Mouse (Mus musculus) neutrophil, adult 5-6 weeks (primary cell): ENCODE data around the gene Pcmt1. TPM values are rescaled to one million over a fixed set of nuclear protein-coding genes. Genes with fewer than 3 reads are reported as not detected.
"Not testable (repeated sequence)": the region's sequence is repeated elsewhere in the genome, so short reads cannot be mapped to it uniquely, and the experiment has no call there.

Experiments used
- ATAC-seq: fragments of 151-379, 151-347 bp; 2 replicates; pipeline ENCODE4 v1.8.0; 2017; ENCODE audit warnings: mild to moderate bottlenecking, moderate TSS enrichment; ENCODE audit not compliant: insufficient number of reproducible peaks, poor library complexity, low FRiP score, severe bottlenecking; ENCODE audit errors: extremely low read depth
- total RNA-seq: library from RNA; stranded (forward); fragments of 200-1000 nt; gene quantifications from 2 replicates; pipeline ENCODE4 v1.2.3, GENCODE M21; 2017

Pcmt1 gene
- total RNA-seq, 1 experiment from 2014 or later = 65.1 TPM

DNA sequence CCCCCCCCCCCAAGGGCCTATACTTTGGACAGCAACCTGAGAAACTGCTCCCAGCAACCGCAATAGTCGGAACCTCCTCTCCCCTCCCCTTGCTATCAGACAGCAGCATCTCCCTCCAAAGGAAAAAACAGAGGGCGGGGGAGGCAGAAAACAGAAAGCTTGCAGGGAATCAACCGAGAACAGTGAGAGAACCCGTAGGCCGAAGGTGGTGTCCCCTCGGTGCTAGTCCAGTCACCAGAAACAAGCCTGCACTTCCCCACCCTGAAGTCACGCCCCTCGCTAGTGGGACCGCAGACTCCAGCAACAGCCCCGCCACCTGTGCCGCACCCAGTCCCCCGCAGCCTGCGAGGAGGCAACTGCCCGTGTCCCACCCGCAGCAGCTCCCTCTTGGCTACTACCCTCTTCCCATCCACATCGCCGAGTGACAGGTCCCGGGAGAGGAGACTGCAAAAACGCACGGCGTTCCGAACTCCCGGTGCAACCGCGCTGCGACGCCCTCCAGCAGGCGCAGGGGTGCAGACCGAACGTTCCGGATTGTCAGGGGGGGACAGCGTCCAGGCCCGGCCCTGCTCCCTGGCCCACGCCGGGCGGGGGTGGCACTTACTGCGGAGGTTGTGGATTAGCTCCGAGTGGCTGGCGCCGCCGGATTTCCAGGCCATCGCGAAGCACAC is 18.3 kb downstream of the Pcmt1 start:
- peak; percentile 60 for ATAC-seq

DNA sequence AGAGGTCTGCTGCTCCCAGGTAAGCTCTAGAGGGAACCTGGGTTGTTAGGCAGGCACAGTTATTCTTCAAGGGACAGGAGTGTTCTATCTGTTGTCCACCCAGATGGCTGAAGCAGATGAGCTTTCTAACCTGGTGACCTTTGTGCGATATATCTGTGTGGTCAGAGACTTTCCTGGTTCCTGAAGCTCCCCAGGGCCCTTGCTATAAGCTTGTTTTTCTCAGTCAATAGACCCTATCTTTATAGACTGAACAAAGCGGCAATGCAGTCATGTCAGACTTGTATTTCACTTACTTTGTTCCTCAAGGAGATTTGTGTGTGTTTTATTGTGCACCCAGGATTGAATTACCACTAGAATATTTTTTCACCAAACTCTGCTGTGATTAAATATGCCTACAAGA is 29.9 kb downstream of the Pcmt1 start:
- ATAC-seq = no peak

DNA sequence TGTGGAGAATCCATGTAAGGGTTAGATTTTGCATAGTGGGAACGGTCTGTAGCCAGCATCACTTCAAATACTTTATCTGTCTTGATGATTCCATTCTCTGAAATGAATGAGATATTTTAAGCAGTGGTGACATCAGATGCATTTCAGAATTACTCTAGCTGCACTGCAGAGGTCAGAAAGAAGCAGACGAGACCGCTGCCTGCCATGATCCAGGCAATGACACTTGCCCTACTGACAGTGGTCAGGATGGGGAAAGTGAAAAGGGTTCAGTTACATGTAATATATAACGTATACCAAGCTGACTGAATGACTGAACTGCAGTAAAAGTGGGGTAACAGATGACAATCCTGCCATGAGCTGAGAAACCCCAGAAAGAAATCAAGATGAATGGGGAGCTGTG is 31.9 kb downstream of the Pcmt1 start:
- ATAC-seq = no peak

DNA sequence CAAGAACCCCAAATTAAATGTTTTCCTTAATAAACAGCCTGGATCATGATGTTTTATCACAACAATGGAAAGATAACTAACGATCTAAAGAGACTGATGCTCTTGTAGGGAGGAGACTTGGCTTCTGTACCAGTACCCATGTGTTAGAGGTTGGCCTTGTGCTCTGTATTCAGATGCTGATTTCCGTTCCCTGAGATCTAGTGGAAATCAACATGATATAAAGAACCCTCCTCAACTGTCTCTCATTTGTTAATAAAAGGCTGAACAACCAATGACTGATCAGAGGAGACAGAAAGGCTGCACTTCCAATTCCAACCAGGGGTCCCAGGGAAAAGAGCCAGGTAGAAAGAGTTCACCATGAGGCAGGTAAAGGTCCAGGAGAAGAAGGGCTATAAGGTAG is 35.0 kb downstream of the Pcmt1 start:
- ATAC-seq = no peak

DNA sequence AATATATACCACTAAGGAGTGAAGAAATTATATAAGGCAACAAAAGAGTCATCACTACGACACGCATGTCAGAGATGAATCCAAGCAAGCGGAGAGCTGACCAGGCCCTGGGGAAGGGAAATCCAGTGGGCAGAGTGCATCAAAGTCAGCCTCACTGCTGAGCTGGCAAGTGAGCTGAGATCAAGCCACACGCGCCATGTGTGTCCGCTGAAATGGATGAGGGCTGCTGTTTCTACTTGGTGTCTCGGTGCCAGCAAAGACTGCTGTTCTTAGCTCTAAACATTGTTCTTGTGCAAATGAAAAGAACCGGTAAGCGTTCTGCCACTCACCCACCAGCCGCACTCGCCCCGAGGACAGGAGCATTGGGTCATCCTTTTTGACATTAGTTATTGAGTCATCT is 40.6 kb downstream of the Pcmt1 start:
- no peak for ATAC-seq

DNA sequence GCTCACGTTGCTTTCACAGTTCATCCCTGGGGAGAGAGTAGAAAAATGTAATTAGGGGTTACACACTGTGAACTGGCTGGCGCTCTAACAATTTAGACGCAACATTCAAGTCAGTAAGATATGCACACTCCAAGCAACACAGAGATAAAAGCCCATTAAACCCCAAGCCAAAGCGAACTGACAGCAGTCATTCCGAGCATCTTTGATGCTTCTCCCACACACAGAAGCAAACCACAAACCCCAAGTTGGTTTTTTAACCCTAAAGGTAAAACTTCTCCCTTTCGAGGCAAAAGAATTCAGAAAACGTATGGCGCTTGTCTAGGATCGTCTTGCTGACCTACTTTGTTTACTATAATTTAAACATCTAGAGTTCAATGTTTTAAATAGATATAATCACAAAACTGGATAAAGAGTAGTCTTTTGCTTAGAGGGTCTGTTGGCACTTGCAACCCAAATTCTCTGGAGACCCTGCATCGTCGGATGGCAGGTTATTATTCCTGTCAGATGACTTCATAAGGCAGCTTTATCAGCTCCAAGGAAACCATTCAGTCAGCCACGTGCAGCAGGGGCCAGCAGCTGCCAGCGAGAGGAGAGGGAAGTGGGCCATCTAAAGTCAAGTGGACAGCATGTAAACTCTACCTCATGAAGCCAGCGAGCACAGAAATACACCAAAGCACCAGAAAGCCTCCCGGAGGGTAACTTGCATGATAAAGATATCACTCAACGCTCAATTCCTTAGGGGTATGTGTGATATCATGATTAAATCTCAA is 49.8 kb downstream of the Pcmt1 start:
- no peak for ATAC-seq

DNA sequence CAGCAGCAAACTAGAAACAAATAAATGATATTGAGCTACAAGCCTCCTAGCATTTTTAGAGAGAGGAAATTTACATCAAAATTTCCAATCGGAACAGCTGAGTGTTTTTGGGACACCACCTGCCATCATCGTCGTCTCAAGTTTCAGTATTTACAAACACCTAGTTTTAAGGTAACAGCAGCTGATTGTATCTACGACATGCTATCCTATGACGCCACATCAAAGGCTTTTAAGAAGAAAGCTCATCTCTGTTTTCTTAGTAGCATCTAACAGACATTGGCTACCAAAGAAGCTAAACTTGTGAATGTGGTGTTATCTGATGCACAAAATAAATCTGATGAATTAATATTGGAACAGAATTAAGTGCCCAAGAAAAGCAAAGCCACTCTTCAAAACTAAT is 50.6 kb downstream of the Pcmt1 start:
- ATAC-seq = no peak

DNA sequence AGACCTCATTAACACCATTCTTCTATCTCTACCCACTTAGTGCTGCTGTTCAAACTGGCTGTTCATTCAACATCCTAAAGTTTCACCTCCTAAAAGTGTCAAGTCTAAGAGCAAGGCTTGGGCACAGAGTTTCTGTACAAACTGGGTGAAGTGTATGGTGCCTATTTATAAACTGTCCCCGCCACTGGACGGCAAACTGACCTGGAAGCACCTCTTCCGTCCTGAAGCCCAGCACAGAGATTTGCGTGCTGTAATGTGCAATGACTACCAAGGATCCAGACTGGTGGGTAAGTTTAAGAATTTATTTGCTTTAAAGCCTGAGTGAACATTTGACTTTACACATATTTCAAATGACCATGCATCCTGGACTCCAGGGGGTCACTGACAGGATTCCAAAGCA is 51.8 kb downstream of the Pcmt1 start:
- no peak for ATAC-seq

DNA sequence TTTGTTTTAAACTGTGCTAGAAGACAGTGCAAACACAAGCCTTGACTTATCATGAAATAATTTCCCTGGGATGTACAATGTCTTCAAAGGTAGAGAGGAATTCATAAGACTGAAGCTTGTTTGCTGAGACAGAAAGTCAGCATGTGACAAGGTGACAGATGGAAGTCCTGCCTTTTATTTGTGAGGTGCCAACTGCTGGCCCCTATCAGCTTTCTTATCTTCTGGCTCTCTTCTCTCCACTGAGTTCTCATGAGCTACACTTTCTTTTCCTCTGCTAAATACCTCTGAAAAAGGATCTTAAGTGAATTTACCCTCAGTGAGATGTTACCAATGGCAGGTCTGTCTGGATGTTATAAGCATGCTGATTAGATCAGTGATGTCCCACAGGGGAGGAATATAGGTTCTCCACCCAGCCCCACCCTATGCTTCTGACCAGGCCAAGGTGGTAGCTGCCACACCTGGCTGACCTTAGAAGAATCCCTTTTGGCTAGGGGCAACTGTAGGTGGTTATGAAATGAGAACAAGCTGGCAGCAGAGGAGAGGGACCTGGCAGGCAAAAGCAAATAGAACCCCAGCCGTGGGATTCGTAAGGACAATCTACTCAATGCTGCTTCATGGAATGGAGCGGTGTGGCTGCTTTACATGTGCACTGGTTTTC is 56.9 kb downstream of the Pcmt1 start:
- no peak for ATAC-seq

DNA sequence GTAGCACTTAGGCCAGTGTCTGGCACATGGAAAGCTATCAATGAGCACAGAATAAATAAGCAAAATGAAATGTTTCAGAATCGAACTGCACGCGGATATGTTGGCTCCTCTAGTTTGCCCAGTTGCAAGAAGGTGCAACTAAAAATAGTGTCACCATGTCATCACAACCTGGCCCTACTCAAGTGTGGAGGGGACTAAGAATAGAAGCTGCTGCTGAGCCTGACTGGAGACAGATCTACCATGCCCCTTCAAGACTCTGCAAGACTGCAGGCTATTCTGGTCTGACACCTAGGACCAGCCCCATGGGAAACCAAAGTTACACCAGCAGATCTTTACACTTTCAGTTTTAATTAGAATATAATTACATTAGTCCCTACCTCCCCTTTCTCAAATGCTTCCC is 58.6 kb downstream of the Pcmt1 start:
- ATAC-seq = no peak

DNA sequence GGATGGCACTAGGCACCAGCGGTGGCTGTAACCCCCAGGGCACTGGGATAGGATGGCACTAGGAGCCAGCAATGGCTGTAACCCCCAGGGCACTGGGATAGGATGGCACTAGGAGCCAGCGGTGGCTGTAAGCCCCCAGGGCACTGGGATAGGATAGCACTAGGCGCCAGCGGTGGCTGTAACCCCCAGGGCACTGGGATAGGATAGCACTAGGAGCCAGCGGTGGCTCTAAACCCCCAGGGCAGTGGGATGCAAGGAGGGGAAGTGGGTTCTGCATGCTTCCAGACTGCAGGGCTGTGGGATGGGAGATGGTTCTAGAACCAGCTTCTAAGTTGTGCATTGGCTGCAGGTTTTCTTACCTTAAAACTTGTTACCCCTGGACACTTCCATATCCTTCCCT is 60.2 kb downstream of the Pcmt1 start:
- 0 out of 2 replicates have a peak, but pooled peaks have one; percentile 6 for ATAC-seq

DNA sequence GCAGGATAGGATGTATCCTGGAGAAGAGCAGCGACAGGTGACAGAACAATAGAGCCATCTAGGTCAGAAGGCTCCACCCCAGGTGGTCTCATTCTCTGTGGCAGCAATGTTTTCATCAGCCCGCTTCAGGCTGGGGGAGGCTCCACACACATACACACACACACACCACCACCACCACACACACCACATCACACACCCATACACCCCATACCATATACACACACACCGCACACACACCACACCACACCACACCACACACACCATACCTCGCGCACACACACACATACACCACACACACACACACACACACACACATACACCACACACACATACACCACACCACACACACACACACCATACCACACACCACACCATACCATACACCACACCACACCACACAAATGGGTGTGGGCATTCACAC is 61.1 kb downstream of the Pcmt1 start:
- no peak for ATAC-seq

DNA sequence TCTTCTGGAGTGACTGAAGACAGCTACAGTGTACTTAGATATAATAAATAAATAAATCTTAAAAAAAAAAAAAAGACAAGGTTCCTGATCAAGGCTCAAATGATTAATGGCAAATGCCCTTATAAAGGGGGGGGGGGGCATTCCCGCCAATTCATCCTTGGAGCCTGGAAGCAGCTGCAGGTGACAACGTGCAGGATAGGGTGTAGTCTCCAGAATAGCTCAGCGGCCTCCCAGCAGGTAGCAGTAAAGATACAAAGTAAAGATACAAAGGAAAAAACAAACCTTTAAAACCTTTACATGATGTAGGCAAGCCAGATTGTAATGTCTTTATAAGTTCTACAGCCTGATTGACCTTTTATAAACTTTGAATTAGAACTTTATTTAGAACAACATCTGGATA is 63.4 kb downstream of the Pcmt1 start:
- ATAC-seq = not testable (repeated sequence)

DNA sequence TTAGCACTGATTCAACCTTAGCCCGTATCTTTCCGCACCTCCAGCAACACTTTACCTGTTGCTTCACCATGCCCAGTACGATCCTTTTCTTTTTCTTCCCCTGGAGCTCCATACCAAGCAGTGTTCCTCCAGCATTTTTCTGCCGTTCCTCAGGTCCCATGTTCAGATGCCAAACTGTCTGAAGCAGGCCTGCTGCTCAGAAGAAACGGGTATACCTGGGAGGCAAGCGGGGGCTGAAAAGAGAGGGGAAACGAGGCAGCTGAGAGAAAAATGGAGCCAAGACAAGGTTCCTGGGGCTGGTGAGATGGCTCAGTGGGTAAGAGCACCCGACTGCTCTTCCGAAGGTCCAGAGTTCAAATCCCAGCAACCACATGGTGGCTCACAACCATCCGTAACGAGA is 63.8 kb downstream of the Pcmt1 start:
- ATAC-seq = not testable (repeated sequence)

DNA sequence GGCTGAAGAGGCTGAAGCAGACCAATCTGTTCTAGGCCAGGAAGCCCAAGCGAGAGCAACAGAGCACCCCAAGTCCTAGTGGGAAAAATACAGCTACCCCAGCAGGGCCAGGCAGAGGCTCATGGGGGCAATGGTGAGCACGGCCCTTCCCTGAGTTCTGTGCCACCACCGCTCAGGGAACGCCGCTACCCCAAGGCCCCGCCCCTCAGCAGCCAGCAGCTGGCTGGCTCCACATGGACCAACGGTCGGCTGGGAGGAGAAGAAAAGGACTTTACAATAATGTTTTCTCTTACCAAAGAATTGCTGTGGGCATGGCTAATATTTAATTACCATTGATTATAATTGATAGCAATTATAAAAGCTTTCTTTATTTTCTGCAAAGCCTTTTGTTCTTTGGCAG is 66.1 kb downstream of the Pcmt1 start:
- ATAC-seq = no peak

DNA sequence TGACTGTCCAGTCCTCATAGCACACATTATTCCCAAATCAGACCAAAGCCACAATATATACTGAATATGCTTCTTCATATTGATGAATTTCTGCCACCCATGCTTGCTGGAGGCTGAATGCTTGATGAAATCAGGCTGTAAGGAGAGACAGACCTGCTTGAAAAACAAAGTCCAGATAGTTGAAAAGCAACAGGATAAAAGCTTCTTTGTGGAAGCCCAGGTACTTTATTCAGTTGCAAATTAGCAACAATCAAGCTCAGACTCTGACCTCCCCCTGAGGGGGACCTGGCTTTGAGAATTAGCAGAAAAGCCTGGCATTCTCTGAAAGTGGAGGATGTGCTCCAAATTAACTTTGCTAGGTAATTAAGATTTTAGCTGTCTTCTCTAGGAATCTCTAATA is 68.7 kb downstream of the Pcmt1 start:
- not testable (repeated sequence) for ATAC-seq

DNA sequence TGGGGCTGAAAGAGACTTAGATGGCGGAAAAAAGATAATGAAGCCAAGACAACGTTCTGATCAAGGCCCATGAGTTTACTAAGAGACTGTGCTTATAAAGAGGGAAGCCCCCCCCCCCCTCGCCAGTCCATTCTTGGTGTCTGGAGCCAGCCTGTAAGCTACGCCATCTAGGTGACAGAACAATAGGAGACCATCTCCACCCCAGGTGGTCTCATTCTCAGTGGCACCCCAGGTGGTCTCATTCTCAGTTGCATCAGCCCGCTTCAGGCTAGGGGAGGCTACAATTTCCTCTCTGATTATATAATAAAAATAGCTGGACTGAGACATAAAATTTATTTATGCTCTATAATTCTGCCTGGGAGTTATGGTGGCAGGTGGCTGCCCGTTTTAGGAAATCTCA is 69.3 kb downstream of the Pcmt1 start:
- ATAC-seq = no peak

DNA sequence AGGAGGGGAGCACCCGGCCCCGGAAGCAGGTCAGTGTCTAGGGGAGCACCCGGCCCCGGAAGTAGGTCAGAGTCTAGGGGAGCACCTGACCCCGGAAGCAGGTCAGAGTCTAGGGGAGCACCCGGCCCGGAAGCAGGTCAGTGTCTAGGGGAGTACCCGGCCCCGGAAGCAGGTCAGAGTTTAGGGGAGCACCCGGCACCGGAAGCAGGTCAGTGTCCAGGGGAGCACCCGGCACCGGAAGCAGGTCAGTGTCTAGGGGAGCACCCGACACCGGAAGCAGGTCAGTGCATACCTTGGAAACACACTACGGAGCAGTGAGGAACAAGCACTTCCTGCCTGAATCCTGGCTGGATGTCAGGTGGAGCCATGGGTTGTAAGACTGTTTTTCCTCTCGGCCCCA is 72.3 kb downstream of the Pcmt1 start:
- no peak for ATAC-seq

DNA sequence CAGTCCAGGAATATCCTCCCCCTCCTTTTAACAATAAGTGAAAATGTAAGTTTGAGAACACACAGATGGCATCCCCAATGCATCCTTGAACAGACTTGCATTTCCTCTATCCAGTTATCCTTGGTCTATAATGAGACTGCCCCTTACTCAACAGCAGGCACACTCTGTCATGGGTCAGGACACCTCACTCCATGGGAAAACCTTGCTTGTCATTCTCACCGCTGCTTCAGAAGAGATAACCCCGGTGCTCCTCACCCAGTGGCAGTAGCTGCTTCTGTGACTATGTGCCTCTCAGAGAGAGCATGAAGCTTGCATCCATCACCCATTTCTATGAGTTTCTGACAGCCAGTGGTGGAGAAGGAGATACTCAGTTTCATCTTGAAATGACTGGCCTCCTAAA is 74.5 kb downstream of the Pcmt1 start:
- ATAC-seq = no peak

DNA sequence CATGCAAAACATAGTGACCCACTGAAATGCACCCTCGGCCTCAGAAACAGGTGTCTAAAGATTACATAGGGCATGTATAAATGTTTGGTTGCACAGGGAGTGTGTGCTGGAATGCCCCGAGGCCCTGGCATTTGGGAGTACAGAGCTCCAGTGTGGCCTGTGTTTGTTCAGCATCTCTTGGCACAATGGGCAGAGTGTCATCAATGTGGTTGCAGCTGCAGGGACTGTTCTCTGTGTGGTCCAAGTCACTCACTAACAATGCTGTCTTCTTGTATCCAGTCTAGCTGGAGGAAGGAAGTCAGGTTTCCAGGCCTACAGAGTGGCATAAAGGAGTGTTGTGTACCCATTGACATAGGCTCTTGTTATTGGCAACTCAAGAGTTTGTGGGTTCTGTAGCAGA is 75.8 kb downstream of the Pcmt1 start:
- no peak for ATAC-seq
